Mouse (Mus musculus) CH12.LX (cell line): ENCODE results near the gene Mt4.

Source experiments
- BHLHE40 ChIP-seq: IDR thresholded peaks from 2 replicates; pipeline ENCODE4 v1.6.1; 2011; ENCODE audit warnings: mild to moderate bottlenecking, low read depth, low read length, improper control_type of control experiment
- CTCF ChIP-seq, 2 experiments: IDR thresholded peaks in 1 of 2; conservative IDR thresholded peaks in 1 of 2; 2 replicates each; pipeline ENCODE4 v1.5.1; 2011 to 2012; ENCODE audit warnings: low read depth in 2 of 2, low read length in 2 of 2, improper control_type of control experiment in 1 of 2, inconsistent platforms in 1 of 2, mild to moderate bottlenecking in 1 of 2, moderate library complexity in 1 of 2
- EP300 ChIP-seq: IDR thresholded peaks from 2 replicates; pipeline ENCODE4 v1.6.1; 2011; ENCODE audit warnings: low read length, improper control_type of control experiment
- HCFC1 ChIP-seq: IDR thresholded peaks from 2 replicates; pipeline ENCODE4 v1.6.1; 2012; ENCODE audit warnings: low read depth, mild to moderate bottlenecking, inconsistent platforms, low read length, improper control_type of control experiment
- JUND ChIP-seq: conservative IDR thresholded peaks from 2 replicates; pipeline ENCODE4 v1.6.1; 2011; ENCODE audit warnings: low read depth, low read length, improper control_type of control experiment
- MAZ ChIP-seq: IDR thresholded peaks from 2 replicates; pipeline ENCODE4 v1.6.1; 2012; ENCODE audit warnings: low read depth, mild to moderate bottlenecking, inconsistent platforms, low read length, improper control_type of control experiment, moderate library complexity
- MYC ChIP-seq: IDR thresholded peaks from 2 replicates; pipeline ENCODE4 v1.6.1; 2011; ENCODE audit warnings: low read depth, mild to moderate bottlenecking, improper control_type of control experiment, low read length
- NELFE ChIP-seq: IDR thresholded peaks from 2 replicates; pipeline ENCODE4 v1.6.1; 2011; ENCODE audit warnings: low read depth, low read length, improper control_type of control experiment
- POLR2A ChIP-seq: IDR thresholded peaks from 2 replicates; pipeline ENCODE4 v1.6.1; 2011; ENCODE audit warnings: low read depth, mild to moderate bottlenecking, improper control_type of control experiment, low read length
- RCOR1 ChIP-seq: conservative IDR thresholded peaks from 2 replicates; pipeline ENCODE4 v1.6.1; 2012; ENCODE audit warnings: low read depth, mild to moderate bottlenecking, inconsistent platforms, low read length, improper control_type of control experiment
- USF2 ChIP-seq: conservative IDR thresholded peaks from 2 replicates; pipeline ENCODE4 v1.6.1; 2011; ENCODE audit warnings: low read depth, low read length, improper control_type of control experiment
- ZNF384 ChIP-seq: IDR thresholded peaks from 2 replicates; pipeline ENCODE4 v1.6.1; 2012; ENCODE audit warnings: low read depth, low read length, improper control_type of control experiment, inconsistent platforms

DNA sequence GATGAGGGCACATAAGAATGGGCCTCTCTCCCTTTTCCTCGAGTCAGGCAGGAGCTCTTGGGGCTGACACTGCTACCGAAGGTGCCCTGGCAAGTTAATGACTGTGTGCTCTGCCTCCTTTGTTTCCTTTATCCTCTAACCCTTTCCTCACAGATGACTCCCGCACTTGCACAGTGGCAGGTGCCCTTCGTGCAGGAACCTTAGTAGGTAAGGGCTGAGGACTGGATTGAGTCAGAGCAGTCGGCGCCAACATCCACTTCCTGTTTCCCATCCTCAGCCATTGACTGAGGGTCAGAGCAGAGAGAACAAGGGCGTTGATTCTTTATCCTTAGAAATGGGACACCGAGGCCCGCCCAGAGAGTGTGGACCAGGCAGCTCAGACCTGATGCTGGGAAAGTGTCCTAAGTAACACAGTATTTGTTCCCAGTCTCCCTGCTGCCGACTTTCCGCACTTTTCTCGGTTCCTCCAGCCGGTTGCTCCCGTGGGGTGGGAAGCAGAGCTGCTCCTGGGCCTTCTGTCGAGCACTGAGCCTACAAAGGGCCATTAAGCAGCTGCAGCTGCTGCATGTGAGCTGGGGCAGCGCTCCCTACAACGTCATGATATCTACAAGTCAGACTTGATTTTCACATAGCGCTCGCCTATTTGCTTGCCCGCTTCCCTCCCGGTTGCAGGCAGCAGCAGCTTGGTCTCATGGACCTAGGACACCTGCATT is 50.4 kb downstream of the Mt4 start:
- no peak for TF ChIP-seq MAZ
- 0 out of 2 replicates have a peak, but pooled peaks have one; percentile 31 for TF ChIP-seq EP300
- TF ChIP-seq CTCF (conservative IDR thresholded peaks at IDR 0.05 in 1 of 2, IDR thresholded peaks at IDR 0.05 in 1 of 2; ENCODE audit: low read depth in 2 of 2, low read length in 2 of 2) = no peak
- peak; percentile 41; the same call in 1 of the 2 replicates for TF ChIP-seq POLR2A
- no peak for TF ChIP-seq ZNF384
- TF ChIP-seq MYC = no peak
- no peak for TF ChIP-seq HCFC1
- no peak for TF ChIP-seq USF2
- no peak for TF ChIP-seq NELFE
- no peak for TF ChIP-seq RCOR1
- no peak for TF ChIP-seq BHLHE40
- TF ChIP-seq JUND = no peak
